Mouse (Mus musculus): Measurements from ENCODE around the gene Tmem209. TPM values are rescaled to one million over a fixed set of nuclear protein-coding genes. Genes with fewer than 3 reads are reported as not detected.

Gene Tmem209
- polyA plus RNA-seq, 1 experiment from 2014 or later = 37.0 TPM

DNA sequence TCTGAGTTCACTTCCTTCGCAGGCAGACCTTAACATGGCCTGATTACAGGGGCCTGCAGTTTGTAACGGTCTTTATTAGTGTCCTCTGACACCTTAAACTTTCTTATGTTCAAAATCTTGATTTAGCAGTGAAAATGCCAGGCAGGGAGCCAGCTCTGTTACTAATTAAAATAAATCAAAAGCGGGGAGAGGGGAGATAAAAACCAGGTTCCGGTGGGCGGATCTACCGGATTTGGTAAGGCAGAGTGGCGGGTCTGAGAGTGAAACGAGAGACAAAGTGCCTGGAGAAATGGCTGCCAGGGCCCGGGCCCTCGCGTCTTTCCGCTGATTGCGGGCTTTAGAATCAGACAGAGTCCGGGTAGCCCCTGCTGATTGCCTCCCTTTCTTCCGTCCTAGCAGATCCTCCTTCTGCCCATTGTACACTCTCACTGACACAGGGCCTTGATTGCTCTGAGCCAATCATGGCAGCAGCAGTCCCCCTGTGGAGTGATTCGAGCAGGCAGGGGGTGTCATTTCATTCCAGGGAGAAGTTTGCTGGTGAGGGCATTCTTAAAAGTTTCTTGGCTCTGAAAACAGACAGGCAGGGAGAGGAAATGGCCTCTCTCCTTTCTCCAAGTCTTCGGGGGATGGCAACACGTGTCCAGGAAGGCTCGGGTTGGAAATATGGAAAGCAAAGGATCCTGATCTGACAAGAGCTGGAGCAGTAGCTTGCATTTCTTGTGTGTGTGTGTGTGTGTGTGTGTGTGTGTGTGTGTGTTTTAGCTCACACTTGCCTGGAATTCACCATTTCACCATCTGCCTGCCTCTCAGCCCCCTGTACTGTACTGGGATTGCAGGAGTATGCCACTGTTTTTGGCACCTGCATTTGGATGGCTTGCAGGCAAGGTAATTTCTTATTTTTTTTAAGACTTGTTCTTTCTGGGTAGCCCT, 17.3 kb upstream of the Tmem209 start:
- Histone ChIP-seq H3K4me3 (peak overlapping the region; percentile 4; the same call in 1 of the 2 replicates), H3K9me3 (replicated peaks) (no peaks in the 10 kb centered on the region), H3K27me3 (no peaks in the 10 kb centered on the region), H3K36me3 (no peaks in the 10 kb centered on the region), H3K27ac (peak overlapping the region; percentile 89), H3K4me1 (peaks cover 29% of the 10 kb centered on the region), H3K4me2 (replicated peaks) (peak overlapping the region; percentile 31), H3K9ac (peak overlapping the region; percentile 42; the same call in 1 of the 2 replicates)
- ATAC-seq (ENCODE audit: low FRiP score) = peak; percentile 78
- WGBS = 10% methylated on average over 19 of the region's 19 CpGs

DNA sequence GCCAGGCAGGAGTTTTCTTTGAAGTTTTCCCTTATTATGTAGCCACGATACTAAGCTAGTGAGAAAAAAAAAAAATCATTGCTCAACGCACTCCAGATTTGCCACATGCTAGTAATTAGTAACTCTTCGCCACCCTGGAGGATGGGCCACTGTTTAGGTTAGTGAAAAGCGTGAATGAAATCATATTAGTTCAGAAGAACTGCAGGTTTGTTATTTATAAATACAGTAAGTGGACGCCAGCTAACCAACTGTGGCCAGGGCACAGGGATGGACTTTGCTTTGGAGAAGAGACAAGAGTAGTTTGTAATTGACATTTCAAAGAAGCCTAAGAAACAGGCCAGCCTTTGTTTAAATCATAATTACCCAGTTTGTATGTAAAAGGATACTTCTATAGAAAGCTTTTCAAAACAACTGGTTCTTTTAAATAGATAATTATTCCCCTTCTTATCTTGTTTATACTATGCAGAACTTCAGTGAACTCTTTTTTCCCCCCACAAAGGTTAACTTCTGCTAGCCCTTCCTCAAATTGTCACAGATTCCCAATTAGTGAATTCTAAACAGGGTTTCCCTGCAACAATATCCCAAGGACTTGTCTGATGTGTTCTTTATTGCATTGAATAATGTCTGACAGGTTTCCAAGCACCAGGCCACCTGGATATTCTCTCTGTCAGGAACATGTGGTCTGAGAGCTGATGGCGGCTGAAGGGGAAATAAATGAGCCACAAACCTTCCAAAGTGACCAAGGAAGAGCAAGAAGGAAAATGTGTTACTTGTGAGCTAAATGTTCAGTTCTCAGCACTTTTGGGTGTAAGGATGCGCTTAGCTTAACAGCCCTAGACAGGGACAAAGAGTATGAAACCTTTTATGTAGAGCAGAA, 16.1 kb upstream of the Tmem209 start:
- peaks cover 29% of the 10 kb centered on the region for H3K4me1 ChIP-seq
- H3K9ac ChIP-seq = no peak overlapping the region
- H3K4me2 ChIP-seq (replicated peaks) = no peak overlapping the region
- H3K27me3 ChIP-seq = no peaks in the 10 kb centered on the region
- H3K27ac ChIP-seq = peak overlapping the region; percentile 89
- no peaks in the 10 kb centered on the region for H3K36me3 ChIP-seq
- ATAC-seq (ENCODE audit: low FRiP score) = no peak
- H3K4me3 ChIP-seq = no peak overlapping the region
- WGBS = 49% methylated on average over 7 of the region's 7 CpGs
- H3K9me3 ChIP-seq (replicated peaks) = no peaks in the 10 kb centered on the region

DNA sequence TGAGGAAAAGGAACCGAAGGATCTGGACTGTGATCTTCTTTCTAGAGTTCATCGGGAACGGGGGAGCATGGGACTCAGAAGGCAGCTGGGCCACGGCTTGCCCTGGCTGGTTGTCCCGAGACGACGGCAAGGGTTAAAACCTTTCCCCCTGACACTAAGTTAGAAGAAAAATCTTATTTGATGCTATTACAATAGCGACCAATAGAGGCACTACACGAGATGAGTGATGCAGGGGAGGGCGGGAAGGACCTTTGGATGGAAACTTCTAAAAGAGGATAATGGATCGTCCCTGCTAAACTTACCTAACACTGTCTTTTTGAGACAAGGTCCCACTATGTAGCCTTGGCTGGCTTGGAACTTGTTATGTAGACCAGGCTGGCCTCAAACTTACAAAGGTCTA, 10.8 kb upstream of the Tmem209 start:
- H3K36me3 ChIP-seq = no peaks in the 10 kb centered on the region
- H3K27me3 ChIP-seq = no peaks in the 10 kb centered on the region
- H3K27ac ChIP-seq = no peak overlapping the region
- peaks cover 5% of the 10 kb centered on the region for H3K4me1 ChIP-seq
- H3K9ac ChIP-seq = no peak overlapping the region
- no peak overlapping the region for H3K4me2 ChIP-seq (replicated peaks)
- ATAC-seq (ENCODE audit: low FRiP score) = no peak
- H3K4me3 ChIP-seq = no peak overlapping the region
- 64% methylated on average over 11 of the region's 11 CpGs for WGBS
- no peaks in the 10 kb centered on the region for H3K9me3 ChIP-seq (replicated peaks)

DNA sequence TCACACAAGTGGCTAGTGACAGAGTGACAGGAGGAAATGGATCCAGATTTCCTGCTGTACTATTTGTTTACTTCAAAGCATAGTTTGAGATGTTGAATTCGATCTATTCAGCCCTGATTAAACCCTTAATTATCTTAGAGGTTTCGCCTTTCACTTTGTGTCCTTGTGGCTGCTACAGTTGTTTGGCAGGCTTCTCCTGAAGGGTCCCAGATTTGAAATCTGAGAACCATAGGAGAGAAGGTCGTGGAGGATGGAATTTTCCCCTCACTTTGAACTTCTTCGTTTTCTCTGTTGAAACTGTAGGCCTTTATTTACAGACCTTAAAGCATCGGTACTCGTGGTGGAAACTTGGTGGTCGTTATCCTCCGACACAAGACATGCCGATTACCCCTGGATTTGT, 4.7 kb upstream of the Tmem209 start:
- 0 out of 2 replicates have a peak overlapping the region, but pooled peaks have one; percentile 36 for H3K27ac ChIP-seq
- no peak overlapping the region for H3K4me3 ChIP-seq
- H3K9ac ChIP-seq = no peak overlapping the region
- H3K36me3 ChIP-seq = no peaks in the 10 kb centered on the region
- ATAC-seq (ENCODE audit: low FRiP score) = no peak
- no peak overlapping the region for H3K4me2 ChIP-seq (replicated peaks)
- 32% methylated on average over 9 of the region's 9 CpGs for WGBS
- H3K27me3 ChIP-seq = no peaks in the 10 kb centered on the region
- H3K9me3 ChIP-seq (replicated peaks) = no peaks in the 10 kb centered on the region
- H3K4me1 ChIP-seq = peaks cover 6% of the 10 kb centered on the region

DNA sequence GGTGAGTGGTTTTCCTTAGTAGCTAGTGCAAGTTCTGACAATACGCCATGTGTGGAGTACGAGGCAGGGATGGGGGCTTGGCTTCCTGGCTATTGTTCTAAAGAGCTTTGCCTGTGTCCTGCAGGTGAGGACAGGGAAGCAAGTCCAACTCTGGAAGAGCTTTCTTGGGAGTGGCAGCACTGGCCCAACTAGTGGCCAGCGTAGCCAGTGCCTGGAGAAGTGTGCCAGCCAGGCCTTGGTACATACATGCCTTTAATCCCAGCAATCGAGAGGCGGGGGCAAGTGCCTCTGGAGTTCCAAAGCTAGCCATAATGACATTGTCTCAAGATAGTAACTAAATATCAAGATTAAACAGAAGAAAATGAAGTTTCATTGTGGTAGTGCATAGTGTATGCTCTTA, 708 bp upstream of the Tmem209 start:
- Histone ChIP-seq H3K36me3 (peaks cover 6% of the 10 kb centered on the region; the same call in 1 of the 2 replicates), H3K27me3 (no peaks in the 10 kb centered on the region), H3K4me3 (peak overlapping the region; percentile 56; the same call in 1 of the 2 replicates), H3K4me1 (peaks cover 6% of the 10 kb centered on the region), H3K27ac (peak overlapping the region; percentile 96), H3K9me3 (replicated peaks) (no peaks in the 10 kb centered on the region), H3K9ac (peak overlapping the region; percentile 68; the same call in 1 of the 2 replicates), H3K4me2 (replicated peaks) (peak overlapping the region; percentile 75)
- ATAC-seq (ENCODE audit: low FRiP score) = peak; percentile 33
- 59% methylated on average over 5 of the region's 5 CpGs for WGBS

DNA sequence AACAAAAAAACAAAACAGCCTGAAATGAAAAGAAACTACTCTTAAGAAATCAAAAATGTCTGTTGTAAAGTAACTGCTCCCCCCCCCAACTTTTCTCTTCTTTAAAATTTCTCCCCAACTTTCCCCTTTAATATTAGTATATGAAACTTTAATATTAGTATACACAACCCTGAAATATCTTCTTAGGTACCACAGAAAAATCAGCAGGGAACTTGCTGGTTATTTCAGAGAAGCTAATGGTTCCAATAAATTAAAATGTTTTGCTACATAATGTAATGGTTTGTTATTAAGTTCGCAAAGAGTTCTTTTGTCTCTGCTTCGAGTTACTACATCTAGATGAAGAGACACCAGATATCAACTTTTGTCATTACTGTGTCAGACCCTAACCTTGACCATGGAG, 759 bp downstream of the Tmem209 start:
- Histone ChIP-seq H3K9me3 (replicated peaks) (no peaks in the 10 kb centered on the region), H3K4me1 (peaks cover 6% of the 10 kb centered on the region), H3K27ac (peak overlapping the region; percentile 96), H3K9ac (peak overlapping the region; percentile 68), H3K4me3 (peak overlapping the region; percentile 56), H3K27me3 (no peaks in the 10 kb centered on the region), H3K36me3 (peaks cover 17% of the 10 kb centered on the region), H3K4me2 (replicated peaks) (peak overlapping the region; percentile 75)
- WGBS = 5% methylated on average over 2 of the region's 2 CpGs
- ATAC-seq (ENCODE audit: low FRiP score) = no peak

DNA sequence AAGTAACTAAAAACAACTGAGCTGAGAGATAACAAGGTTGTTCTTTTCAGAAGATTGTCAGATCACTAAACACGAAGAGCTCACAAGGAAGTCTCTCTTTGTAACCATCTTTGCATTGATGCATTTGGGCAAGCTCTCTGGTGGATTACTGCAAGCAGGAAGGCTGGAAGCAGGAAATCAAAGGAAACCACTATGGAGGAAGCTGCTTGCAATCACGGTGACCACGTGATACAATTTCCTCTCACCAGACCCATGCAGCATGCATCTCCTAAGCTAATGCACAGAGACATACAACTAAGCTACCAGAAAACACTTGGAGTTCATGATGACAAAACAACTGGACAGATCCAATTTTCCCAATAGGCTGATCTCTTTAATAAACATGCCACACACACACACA, 10.5 kb downstream of the Tmem209 start:
- WGBS = 93% methylated on average over 3 of the region's 3 CpGs
- H3K36me3 ChIP-seq = peaks cover 53% of the 10 kb centered on the region

DNA sequence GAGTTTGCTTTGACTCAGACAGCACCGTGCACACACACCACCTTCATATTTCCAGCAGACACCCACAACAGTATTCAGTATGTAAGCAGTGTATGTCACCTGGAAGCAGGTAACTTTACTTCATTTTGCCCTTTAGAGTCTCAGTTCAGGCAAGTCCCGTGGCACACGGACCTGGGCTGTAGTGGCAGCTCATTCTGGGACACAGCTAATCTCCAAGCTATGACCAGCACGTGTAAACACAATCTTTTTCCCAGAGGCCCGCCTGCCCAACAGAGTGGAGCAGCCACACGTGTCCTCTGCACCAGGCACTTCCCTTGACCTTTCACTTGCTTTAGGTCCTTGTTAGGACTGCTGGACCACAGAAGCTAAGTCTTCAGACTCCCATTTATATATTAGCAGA, 23.1 kb downstream of the Tmem209 start:
- Histone ChIP-seq H3K27ac (no peak overlapping the region), H3K9me3 (replicated peaks) (no peaks in the 10 kb centered on the region), H3K27me3 (no peaks in the 10 kb centered on the region), H3K36me3 (peaks cover 68% of the 10 kb centered on the region), H3K4me1 (no peaks in the 10 kb centered on the region), H3K9ac (no peak overlapping the region), H3K4me3 (no peak overlapping the region), H3K4me2 (replicated peaks) (no peak overlapping the region)
- no peak for ATAC-seq (ENCODE audit: low FRiP score)
- WGBS = 92% methylated on average over 6 of the region's 6 CpGs

More for the DNA sequence above, 10.5 kb downstream of the Tmem209 start:
- H3K4me1 ChIP-seq = no peaks in the 10 kb centered on the region
- H3K9ac ChIP-seq = no peak overlapping the region
- H3K27me3 ChIP-seq = no peaks in the 10 kb centered on the region
- no peaks in the 10 kb centered on the region for H3K9me3 ChIP-seq (replicated peaks)
- no peak overlapping the region for H3K4me3 ChIP-seq
- ATAC-seq (ENCODE audit: low FRiP score) = no peak
- H3K27ac ChIP-seq = no peak overlapping the region
- no peak overlapping the region for H3K4me2 ChIP-seq (replicated peaks)

DNA sequence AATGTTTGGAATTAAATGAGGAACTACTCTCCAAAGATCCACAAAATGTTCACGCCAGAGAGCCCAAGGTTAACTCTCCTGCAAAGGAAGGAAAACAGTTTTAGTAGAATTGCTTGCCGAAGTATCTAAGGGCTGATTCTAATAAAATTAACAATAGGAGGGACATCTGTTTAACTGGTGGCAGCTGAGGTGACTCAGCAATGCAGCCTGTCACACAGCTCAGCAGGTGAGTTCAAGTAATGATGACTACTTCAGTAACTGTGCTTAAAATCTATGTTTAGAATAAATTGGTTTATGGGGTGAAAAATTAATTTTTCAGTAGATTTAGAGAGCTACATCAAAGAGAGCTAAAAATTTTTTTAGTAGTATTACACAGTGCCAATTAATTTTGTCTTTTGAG, 26.7 kb downstream of the Tmem209 start:
- no peak for ATAC-seq (ENCODE audit: low FRiP score)
- H3K36me3 ChIP-seq = peaks cover 66% of the 10 kb centered on the region
- no peaks in the 10 kb centered on the region for H3K9me3 ChIP-seq (replicated peaks)
- no peak overlapping the region for H3K4me2 ChIP-seq (replicated peaks)
- no peak overlapping the region for H3K27ac ChIP-seq
- H3K4me3 ChIP-seq = no peak overlapping the region
- WGBS = 85% methylated on average over 2 of the region's 2 CpGs
- H3K27me3 ChIP-seq = no peaks in the 10 kb centered on the region
- no peaks in the 10 kb centered on the region for H3K4me1 ChIP-seq
- H3K9ac ChIP-seq = no peak overlapping the region

DNA sequence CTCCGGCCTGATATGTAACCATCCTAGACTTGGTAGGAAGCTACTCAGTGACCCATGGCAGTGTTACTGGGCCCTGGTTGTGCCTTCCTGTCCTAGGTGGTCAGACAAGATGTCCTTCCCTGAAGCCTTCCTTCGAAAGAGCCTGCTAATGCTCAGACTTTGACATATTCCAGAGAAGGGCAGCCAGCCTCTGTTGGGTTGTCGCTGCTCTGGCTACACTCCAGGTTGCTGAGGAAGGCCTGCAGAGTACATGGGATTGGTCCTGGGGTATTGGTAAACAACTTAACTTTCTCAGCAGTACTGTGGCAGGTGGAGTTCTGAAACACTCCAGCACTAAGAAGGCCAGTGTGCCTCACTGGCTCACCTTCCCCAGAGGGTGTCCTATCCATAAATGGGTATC, 30.2 kb downstream of the Tmem209 start:
- Histone ChIP-seq H3K9me3 (replicated peaks) (no peaks in the 10 kb centered on the region), H3K27ac (no peak overlapping the region), H3K4me1 (no peaks in the 10 kb centered on the region), H3K9ac (no peak overlapping the region), H3K36me3 (peaks cover 36% of the 10 kb centered on the region), H3K27me3 (no peaks in the 10 kb centered on the region), H3K4me3 (no peak overlapping the region), H3K4me2 (replicated peaks) (no peak overlapping the region)
- ATAC-seq (ENCODE audit: low FRiP score) = no peak
- 94% methylated on average over 3 of the region's 3 CpGs for WGBS

DNA sequence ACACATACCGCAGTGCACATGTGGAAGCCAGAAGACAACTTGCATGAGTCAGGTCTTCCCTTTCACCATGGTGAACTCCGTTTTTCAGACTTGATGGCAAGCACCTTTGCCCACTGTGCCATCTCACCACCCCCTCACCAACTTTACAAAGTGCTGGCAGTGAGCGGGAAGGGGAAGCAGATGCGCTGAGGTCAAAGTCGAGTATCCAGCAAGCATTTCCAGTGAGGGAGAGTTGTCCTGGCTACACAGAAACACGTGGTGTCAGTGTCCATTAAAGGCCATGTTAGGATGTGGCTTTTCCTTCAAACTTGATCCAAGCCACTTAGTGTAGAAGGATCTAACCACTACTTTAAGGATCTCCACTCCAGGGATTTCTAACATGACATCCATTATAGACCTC, 31.8 kb downstream of the Tmem209 start:
- Histone ChIP-seq H3K9me3 (replicated peaks) (no peaks in the 10 kb centered on the region), H3K4me1 (no peaks in the 10 kb centered on the region), H3K4me2 (replicated peaks) (no peak overlapping the region), H3K27ac (no peak overlapping the region), H3K4me3 (no peak overlapping the region), H3K27me3 (no peaks in the 10 kb centered on the region), H3K36me3 (peaks cover 23% of the 10 kb centered on the region), H3K9ac (no peak overlapping the region)
- WGBS = 89% methylated on average over 6 of the region's 6 CpGs
- no peak for ATAC-seq (ENCODE audit: low FRiP score)

DNA sequence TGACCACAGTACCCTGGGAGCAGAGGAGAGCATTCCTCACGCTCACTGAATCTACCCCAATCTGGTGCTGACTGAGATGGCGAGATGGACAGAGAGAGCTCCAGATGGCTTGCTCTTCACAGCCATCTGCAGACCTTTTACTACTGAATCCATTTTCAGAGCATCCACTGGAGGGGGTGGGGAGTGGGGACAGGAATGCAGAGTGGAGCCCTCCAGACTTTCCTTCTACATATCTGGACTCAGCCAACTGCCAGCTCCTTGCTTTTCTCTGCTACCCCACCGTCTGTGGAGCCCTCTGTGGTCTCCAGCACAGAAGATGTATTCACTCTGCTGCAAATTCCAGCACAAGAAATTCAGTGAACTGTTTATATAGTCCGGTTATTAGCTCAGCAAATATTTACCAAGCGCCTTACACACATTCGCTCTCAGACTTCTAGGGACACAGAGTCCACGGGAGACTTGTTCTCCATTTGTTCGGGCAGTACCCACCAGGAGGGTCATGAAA, 32.3 kb downstream of the Tmem209 start:
- Histone ChIP-seq H3K27me3 (no peaks in the 10 kb centered on the region), H3K9me3 (replicated peaks) (no peaks in the 10 kb centered on the region), H3K4me2 (replicated peaks) (no peak overlapping the region), H3K27ac (no peak overlapping the region), H3K36me3 (peaks cover 19% of the 10 kb centered on the region), H3K4me1 (no peaks in the 10 kb centered on the region), H3K4me3 (no peak overlapping the region), H3K9ac (no peak overlapping the region)
- WGBS = 82% methylated on average over 8 of the region's 8 CpGs
- no peak for ATAC-seq (ENCODE audit: low FRiP score)
